Mouse (Mus musculus) CD4-positive, CD25-positive, alpha-beta regulatory T cell, adult 2 months (primary cell): ENCODE results near the gene Mfsd4b1.
A peak's percentile ranks its signal among the peaks of the same experiment; 100 is the strongest.
"Not testable (repeated sequence)": the region's sequence is repeated elsewhere in the genome, so short reads cannot be mapped to it uniquely, and the experiment has no call there.

Source experiments
- DNase-seq: peaks from one replicate; pipeline ENCODE4 v3.0.0-alpha.2; 2012; ENCODE audit warnings: low read depth, low spot score

The Mfsd4b1 gene

DNA sequence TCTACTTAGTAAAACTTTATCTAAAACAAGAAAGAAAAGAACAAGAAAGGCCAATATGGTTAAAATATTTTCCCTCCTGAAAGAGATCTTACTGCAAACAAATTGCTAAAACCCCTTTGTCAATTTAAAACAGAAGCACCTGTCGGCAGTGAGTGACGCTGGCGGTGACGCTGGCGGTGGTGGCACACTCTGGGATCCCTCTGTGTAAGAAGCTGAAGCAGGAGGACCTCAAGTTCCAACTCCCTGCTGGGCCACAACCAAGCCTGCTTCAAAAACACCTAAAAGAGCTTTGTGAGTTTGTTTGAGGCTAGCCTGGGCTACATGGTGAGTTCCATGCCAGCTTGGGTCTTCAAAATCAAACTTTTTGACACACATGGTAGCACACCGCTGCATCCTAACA lies 9.9 kb upstream of the Mfsd4b1 start:
- DNase-seq: no peak

- no peak for DNase-seq
Measured at GRCm38 (mm10) chr10:40032897-40033296, 7.8 kb upstream of the Mfsd4b1 start.

DNA sequence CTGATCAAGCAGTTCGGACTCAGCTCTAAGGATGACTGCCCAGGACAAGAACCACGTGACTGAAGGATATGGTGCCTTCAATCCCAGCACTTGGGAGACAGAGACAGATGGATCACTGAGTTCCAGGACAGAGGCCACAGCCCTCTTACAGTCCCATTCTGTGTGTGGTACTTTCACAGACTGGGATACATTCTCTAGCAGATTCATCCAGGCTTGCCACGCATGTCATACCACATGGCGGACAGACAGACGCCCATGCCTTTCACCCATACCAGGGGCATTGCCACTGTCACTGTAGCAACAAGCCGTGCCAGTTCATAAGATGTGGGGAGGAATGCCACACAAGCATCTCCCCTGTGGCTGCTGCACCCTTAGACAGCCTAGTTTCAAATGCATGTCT lies 5.6 kb upstream of the Mfsd4b1 start:
- DNase-seq: no peak

- no peak for DNase-seq
Measured at GRCm38 (mm10) chr10:40029610-40030009, 4.5 kb upstream of the Mfsd4b1 start.

GRCm38 (mm10) chr10:40028091-40028490 lies 3.0 kb upstream of the Mfsd4b1 start:
- DNase-seq: no peak

DNA sequence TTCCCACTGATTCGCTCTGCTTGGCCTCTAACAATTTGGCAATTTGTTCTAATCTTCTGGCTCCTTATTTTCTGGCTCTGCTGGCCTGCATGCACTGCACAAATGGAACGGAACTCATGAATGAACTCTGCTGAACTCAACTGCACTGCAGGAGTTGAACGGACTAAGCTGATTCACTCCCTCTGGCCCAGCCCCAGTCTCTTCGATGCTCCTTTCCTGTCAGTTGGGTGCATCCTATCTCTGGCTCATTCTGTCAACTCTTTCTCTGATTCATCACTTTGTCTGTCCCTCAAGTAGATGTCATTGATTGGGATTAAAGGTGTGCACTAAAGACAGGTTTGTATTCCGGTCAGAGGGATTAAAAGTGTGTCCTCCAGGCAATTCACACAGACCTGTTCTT lies 1.5 kb upstream of the Mfsd4b1 start:
- DNase-seq: no peak

DNA sequence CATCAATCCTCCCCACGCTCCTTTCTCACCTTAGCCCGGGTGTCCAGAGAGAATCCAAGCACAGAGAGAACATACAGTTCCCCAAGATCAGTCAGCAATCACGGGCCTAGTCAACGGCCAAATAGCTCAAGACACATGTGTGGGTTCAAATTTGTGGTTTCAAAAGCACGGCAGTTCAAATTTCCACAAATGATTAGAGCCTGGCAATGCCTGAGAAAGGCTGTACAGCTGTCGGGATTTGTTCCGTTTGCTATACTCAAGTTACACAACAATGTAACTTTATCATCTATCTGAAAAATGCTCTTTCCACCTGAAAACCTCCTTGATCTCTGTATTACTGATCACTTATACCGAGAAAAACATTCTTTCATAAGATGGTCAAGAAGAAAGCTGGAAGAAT lies 492 bp upstream of the Mfsd4b1 start:
- DNase-seq: no peak

GRCm38 (mm10) chr10:40020401-40020800 lies 4.7 kb downstream of the Mfsd4b1 start:
- no peak for DNase-seq

- no peak for DNase-seq
Measured at GRCm38 (mm10) chr10:40019492-40019891, 5.6 kb downstream of the Mfsd4b1 start.

GRCm38 (mm10) chr10:40018261-40018860 lies 6.7 kb downstream of the Mfsd4b1 start:
- DNase-seq: no peak

DNA sequence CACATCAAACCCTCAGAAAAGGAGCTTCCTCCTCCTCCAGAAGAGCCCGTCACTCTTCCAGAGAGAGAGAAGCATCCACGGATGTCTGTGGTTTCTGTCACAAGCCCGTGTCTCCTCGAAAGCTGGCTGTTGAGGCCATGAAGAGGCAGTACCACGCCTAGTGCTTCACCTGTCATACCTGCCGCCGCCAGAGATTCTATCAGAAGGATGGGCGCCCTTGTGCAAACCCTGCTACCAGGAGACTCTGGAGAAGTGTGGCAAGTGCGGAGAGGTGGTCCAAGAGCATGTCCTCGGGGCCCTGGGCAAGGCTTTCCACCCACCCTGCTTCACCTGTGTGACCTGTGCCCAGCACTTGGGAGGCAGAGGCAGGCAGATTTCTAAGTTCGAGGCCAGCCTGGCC lies 15.5 kb downstream of the Mfsd4b1 start:
- no peak for DNase-seq

DNA sequence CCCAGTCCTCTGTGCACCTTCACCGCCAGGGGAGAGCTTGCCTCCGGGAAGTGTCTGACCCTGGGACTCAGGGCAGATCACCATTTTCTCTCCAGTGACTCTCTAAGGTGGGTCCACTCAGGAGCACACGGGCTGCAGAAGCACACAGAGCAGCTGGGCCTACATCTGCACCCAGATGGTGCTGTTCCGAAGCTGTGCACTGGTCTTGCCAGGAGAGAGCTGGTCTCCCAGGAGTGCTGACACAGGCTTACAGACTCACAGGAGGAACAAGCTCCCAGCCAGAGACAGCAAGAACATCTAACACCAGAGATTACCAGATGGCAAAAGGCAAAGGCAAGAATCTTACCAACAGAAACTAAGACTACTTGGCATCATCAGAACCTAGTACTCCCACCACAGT lies 16.2 kb downstream of the Mfsd4b1 start:
- not testable (repeated sequence) for DNase-seq

DNA sequence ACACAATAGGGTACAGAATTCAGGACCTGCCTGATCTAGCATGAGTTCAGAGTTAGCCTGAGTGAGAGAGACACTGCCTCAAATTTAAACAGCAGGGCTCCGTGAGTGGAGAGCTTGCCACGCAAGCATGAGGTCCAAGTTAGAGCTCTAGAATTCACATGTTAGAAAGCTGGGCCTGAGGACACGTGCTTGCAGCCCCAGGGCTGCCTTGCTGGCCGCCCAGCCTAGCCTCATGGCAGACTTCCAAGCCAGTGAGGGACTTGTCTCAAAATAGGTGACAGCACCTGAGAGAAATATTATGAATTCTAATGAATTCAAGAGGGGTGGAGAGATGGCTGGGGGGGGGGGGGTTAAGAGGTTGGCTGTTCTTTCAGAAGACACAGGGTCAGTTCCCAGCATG lies 17.1 kb downstream of the Mfsd4b1 start:
- DNase-seq: no peak

- DNase-seq: no peak
Measured at GRCm38 (mm10) chr10:40006963-40007362, 18.1 kb downstream of the Mfsd4b1 start.

GRCm38 (mm10) chr10:40000746-40001145 lies 24.3 kb downstream of the Mfsd4b1 start:
- no peak for DNase-seq

DNA sequence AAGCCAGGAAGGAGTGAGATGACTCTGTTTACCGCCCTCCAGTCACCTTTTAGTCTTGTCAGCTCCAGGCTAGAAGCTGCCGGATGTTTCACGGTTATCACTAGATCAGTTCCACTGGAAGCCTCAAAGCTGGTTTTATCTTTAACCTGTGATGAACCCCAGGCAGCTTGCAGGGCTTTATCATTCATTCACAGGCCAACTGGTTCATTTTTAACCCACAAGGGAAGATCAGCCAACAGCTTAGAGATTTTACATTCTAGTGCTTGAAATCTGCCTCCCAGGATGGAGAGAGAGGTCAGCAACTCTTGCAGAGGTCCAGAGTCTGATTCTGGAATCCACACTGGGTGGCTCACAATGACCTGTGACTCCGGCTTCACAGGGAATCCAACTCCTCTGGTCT lies 33.9 kb downstream of the Mfsd4b1 start:
- DNase-seq: peak; percentile 75

DNA sequence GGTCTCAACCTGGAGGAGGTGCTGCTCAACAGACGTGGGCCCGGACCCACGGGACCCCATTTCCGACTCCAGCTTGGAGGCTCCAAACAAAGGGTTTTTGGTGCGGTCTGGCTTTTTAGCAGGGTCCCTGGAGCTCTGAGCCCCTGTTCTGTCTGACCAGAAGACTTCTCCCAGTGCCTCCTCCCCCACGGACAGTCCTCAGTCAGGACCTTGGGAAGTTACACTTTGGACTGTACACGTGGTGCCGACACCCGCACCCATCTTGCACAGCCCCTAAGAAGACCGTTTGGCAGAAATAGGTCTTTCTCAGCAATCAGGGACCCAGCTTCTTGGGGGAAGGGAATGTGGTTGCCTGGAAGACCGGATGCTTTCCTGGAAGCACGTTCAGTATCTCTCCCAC lies 38.6 kb downstream of the Mfsd4b1 start, which contains the start of gene Mfsd4b5:
Gene Mfsd4b5 (minus strand): TSS at position 181 of the 400 bp plus-strand sequence.
- DNase-seq: no peak

GRCm38 (mm10) chr10:39982604-39983003 lies 42.5 kb downstream of the Mfsd4b1 start:
- no peak for DNase-seq

DNA sequence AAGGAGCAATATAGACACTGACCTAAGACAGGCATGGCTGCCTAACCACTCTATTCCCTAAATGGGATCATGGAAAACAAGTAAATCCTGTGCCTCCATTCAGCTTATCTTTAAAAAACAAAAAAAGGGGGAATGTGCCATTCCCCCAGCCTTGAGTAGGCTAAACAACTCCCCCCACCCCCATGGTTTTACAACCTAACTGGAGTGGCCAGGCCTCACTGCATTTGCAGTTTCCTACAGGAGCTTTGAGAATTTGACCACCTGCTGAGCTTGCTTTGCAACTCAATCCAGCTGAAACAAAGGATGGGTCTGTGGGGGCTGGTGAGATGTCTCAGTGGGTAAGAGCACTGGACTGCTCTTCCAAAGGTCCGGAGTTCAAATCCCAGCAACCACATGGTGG lies 46.8 kb downstream of the Mfsd4b1 start:
- no peak for DNase-seq

DNA sequence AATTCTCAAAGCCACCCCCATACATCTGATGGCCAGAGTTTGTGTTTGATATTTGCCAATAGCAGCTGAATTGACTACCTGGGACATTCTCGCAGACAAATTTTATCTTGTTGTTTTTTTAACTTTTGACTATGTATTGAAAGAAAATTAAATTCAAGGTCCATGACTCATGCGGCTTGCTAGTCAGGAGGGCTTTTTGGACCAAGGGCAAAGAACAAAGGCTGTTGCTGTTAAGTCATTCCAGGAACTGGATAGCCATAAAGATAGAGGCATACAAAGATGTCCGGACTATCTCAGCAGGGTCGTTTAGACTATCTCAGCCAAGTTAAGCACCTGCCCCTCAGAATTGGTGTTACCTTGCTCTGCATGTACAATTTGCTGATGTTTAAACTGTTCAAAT lies 47.7 kb downstream of the Mfsd4b1 start:
- no peak for DNase-seq

- no peak for DNase-seq
Measured at GRCm38 (mm10) chr10:39975771-39976170, 49.3 kb downstream of the Mfsd4b1 start.

GRCm38 (mm10) chr10:39974982-39975381 lies 50.1 kb downstream of the Mfsd4b1 start:
- DNase-seq: peak; percentile 44

GRCm38 (mm10) chr10:39967512-39967911 lies 57.6 kb downstream of the Mfsd4b1 start:
- DNase-seq: no peak

DNA sequence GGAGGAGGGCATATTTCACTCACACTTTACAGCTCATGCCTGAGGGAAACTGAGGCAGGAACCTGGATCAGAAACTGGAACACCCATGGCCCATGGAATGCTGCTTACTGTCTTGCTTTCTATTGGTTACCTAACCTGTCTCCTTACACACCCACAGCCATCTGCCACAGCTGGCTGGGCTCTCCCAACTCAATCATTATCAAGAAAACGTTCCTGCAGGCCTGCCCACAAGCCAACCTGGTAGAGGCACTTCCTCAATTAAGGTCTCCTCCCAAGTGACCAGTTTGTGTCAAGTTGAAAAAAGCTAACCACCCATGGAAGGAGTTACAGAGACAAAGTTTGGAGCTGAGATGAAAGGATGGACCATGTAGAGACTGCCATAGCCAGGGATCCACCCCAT lies 63.2 kb downstream of the Mfsd4b1 start:
- no peak for DNase-seq
